Mouse (Mus musculus) forebrain, embryonic 11.5 days (tissue): ENCODE measurements around the gene Hdac9. TPM values are rescaled to one million over a fixed set of nuclear protein-coding genes. Genes with fewer than 3 reads are reported as not detected.

Experiments
- ATAC-seq: fragments of 200-750 bp; cut with Nextera tagmentation; replicated peaks from 2 replicates; pipeline ENCODE4 v1.8.0; 2017; ENCODE audit warnings: moderate TSS enrichment; ENCODE audit not compliant: low FRiP score
- DNase-seq: peaks from one replicate; pipeline ENCODE4 v3.0.0-alpha.2; 2017; ENCODE audit warnings: low spot score
- H3K27ac ChIP-seq: fragments of 300-500 bp; sonication (generic); 2 replicates; pipeline ENCODE4 v1.5.1; 2014; ENCODE audit warnings: low read depth, low read length
- H3K27me3 ChIP-seq: fragments of 300-500 bp; sonication (generic); 2 replicates; pipeline ENCODE4 v1.6.1; 2014; ENCODE audit warnings: mild to moderate bottlenecking, low read length, mixed read lengths; ENCODE audit not compliant: control insufficient read depth, insufficient read depth
- H3K36me3 ChIP-seq: fragments of 300-500 bp; sonication (generic); 2 replicates; pipeline ENCODE4 v1.6.1; 2014; ENCODE audit warnings: mild to moderate bottlenecking, low read length, moderate library complexity, mixed read lengths; ENCODE audit not compliant: control insufficient read depth, insufficient read depth
- H3K4me1 ChIP-seq: fragments of 300-500 bp; sonication (generic); replicated peaks from 2 replicates; pipeline ENCODE4 v1.6.1; 2014; ENCODE audit warnings: low read length, mixed read lengths; ENCODE audit not compliant: control insufficient read depth, insufficient read depth
- H3K4me2 ChIP-seq: fragments of 300-500 bp; sonication (generic); 2 replicates; pipeline ENCODE4 v1.6.1; 2014; ENCODE audit warnings: low read depth, mild to moderate bottlenecking, low read length, moderate library complexity, mixed read lengths; ENCODE audit not compliant: severe bottlenecking
- H3K4me3 ChIP-seq: fragments of 300-500 bp; sonication (generic); 2 replicates; pipeline ENCODE4 v1.5.1; 2014; ENCODE audit warnings: low read depth, low read length
- H3K9ac ChIP-seq: fragments of 300-500 bp; sonication (generic); 2 replicates; pipeline ENCODE4 v1.6.1; 2014; ENCODE audit warnings: low read length
- H3K9me3 ChIP-seq: fragments of 300-500 bp; sonication (generic); 2 replicates; pipeline ENCODE4 v1.6.1; 2016; ENCODE audit warnings: low read length, mixed read lengths; ENCODE audit not compliant: control insufficient read depth
- WGBS: fragments of 180-500 bp; shearing (Covaris S2); extraction: QIAGEN DNeasy Blood & Tissue Kit; methylation state at CpG from one replicate; pipeline ENCODE4 v1.1.7; 2014; 5-methylcytosine and 5-hydroxymethylcytosine counted together
- polyA plus RNA-seq: library from polyadenylated mRNA; unstranded; fragments of >200 nt; fragmentation: Nextera tagmentation; extraction: Ambion mirVana; gene quantifications from 2 replicates; pipeline ENCODE4 v1.2.1, GENCODE M21; 2014

Hdac9 gene
- polyA plus RNA-seq, 1 experiment from 2014 or later: 9.6 TPM

GRCm38 (mm10) chr12:34550268-34550667 is 366.6 kb downstream of the Hdac9 start:
- no peak overlapping the region for H3K4me3 ChIP-seq
- no peak overlapping the region for H3K9ac ChIP-seq
- no peak overlapping the region for H3K27ac ChIP-seq
- no peak overlapping the region for H3K4me2 ChIP-seq
- 66% methylated on average over 9 of the region's 9 CpGs for WGBS
- no peaks in the 10 kb centered on the region for H3K4me1 ChIP-seq
- H3K36me3 ChIP-seq: no peaks in the 10 kb centered on the region
- DNase-seq (no peak), ATAC-seq (no peak)
- H3K9me3 ChIP-seq: no peaks in the 10 kb centered on the region
- H3K27me3 ChIP-seq: no peaks in the 10 kb centered on the region

- no peaks in the 10 kb centered on the region for H3K9me3 ChIP-seq
- 0 out of 2 replicates have a peak overlapping the region, but pooled peaks have one; percentile 8 for H3K27ac ChIP-seq
- no peak overlapping the region for H3K9ac ChIP-seq
- DNase-seq: no peak
- ATAC-seq: no peak
- H3K4me3 ChIP-seq: no peak overlapping the region
- H3K4me1 ChIP-seq: peaks cover 4% of the 10 kb centered on the region; the same call in 1 of the 2 replicates
- H3K36me3 ChIP-seq: no peaks in the 10 kb centered on the region
- peak overlapping the region; percentile 42; the same call in 1 of the 2 replicates for H3K4me2 ChIP-seq
- H3K27me3 ChIP-seq: no peaks in the 10 kb centered on the region
- 19% methylated on average over 3 of the region's 3 CpGs for WGBS
Measured at GRCm38 (mm10) chr12:34529165-34529545, 387.7 kb downstream of the Hdac9 start.

- Histone ChIP-seq H3K27ac (peak overlapping the region; percentile 37; the same call in 1 of the 2 replicates), H3K27me3 (no peaks in the 10 kb centered on the region), H3K9ac (no peak overlapping the region; the same call in 1 of the 2 replicates), H3K9me3 (no peaks in the 10 kb centered on the region), H3K36me3 (no peaks in the 10 kb centered on the region), H3K4me2 (peak overlapping the region; percentile 42), H3K4me3 (peak overlapping the region; percentile 16; the same call in 1 of the 2 replicates), H3K4me1 (peaks cover 4% of the 10 kb centered on the region; the same call in 1 of the 2 replicates)
- ATAC-seq: peak; percentile 92
- WGBS: 4% methylated on average over 11 of the region's 11 CpGs
- peak; percentile 53 for DNase-seq
Measured at GRCm38 (mm10) chr12:34528201-34529164, 388.4 kb downstream of the Hdac9 start.

- Histone ChIP-seq H3K27me3 (no peaks in the 10 kb centered on the region), H3K27ac (peak overlapping the region; percentile 37; the same call in 1 of the 2 replicates), H3K4me2 (peak overlapping the region; percentile 42), H3K4me1 (peaks cover 4% of the 10 kb centered on the region; the same call in 1 of the 2 replicates), H3K9ac (no peak overlapping the region; the same call in 1 of the 2 replicates), H3K4me3 (peak overlapping the region; percentile 16; the same call in 1 of the 2 replicates), H3K9me3 (no peaks in the 10 kb centered on the region), H3K36me3 (no peaks in the 10 kb centered on the region)
- DNase-seq (no peak), ATAC-seq (no peak)
- WGBS: 70% methylated on average over 4 of the region's 4 CpGs
Measured at GRCm38 (mm10) chr12:34527761-34528160, 389.1 kb downstream of the Hdac9 start.

- DNase-seq: no peak
- Histone ChIP-seq H3K9me3 (no peaks in the 10 kb centered on the region), H3K27me3 (no peaks in the 10 kb centered on the region), H3K4me3 (no peak overlapping the region), H3K36me3 (no peaks in the 10 kb centered on the region), H3K4me1 (no peaks in the 10 kb centered on the region), H3K9ac (no peak overlapping the region), H3K27ac (no peak overlapping the region), H3K4me2 (no peak overlapping the region)
- WGBS: 83% methylated on average over 2 of the region's 2 CpGs
- ATAC-seq: no peak
Measured at GRCm38 (mm10) chr12:34521468-34521867, 395.4 kb downstream of the Hdac9 start.

GRCm38 (mm10) chr12:34516769-34517562 is 399.9 kb downstream of the Hdac9 start:
- H3K27ac ChIP-seq: no peak overlapping the region
- WGBS: 75% methylated on average over 6 of the region's 6 CpGs
- ATAC-seq: no peak
- no peak overlapping the region for H3K9ac ChIP-seq
- no peak overlapping the region for H3K4me3 ChIP-seq
- no peak for DNase-seq
- H3K9me3 ChIP-seq: no peaks in the 10 kb centered on the region
- H3K27me3 ChIP-seq: no peaks in the 10 kb centered on the region
- H3K4me2 ChIP-seq: no peak overlapping the region
- H3K4me1 ChIP-seq: no peaks in the 10 kb centered on the region
- no peaks in the 10 kb centered on the region for H3K36me3 ChIP-seq

- H3K27ac ChIP-seq: no peak overlapping the region
Measured at GRCm38 (mm10) chr12:34506345-34506744, 410.6 kb downstream of the Hdac9 start.

More at GRCm38 (mm10) chr12:34506345-34506744, 410.6 kb downstream of the Hdac9 start:
- H3K4me3 ChIP-seq: no peak overlapping the region
- H3K4me1 ChIP-seq: no peaks in the 10 kb centered on the region
- ATAC-seq: no peak
- H3K27me3 ChIP-seq: no peaks in the 10 kb centered on the region
- no peaks in the 10 kb centered on the region for H3K36me3 ChIP-seq
- H3K9ac ChIP-seq: no peak overlapping the region
- no peaks in the 10 kb centered on the region for H3K9me3 ChIP-seq
- no peak for DNase-seq
- 96% methylated on average over 1 of the region's 1 CpGs for WGBS
- H3K4me2 ChIP-seq: no peak overlapping the region
